ENCODE assay signal across 13 mouse cellular contexts in the genomic region with DNA sequence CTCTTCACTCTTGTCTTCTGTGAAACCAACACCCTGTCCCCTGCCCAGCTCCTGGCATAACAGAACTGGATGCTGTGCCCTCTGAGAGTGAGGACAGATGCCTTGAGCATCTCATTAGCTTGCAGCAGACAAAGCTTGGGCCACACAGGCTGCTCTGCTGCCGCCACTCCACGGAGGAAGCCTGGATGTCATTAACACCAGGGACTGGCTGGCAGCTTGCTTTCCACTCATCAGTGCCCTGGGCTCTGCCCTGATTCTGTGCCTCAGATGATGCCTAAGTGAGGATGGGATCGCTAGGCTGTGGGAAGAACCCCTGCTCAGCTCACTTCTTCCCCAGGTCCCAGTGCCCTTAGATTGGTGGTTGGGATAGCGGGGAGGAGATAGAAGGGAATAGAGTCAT. TPM values are rescaled to one million over a fixed set of nuclear protein-coding genes. Genes with fewer than 3 reads are reported as not detected.
DNase-seq lines count a peak whose midpoint lies in the region; ATAC-seq and TF ChIP-seq lines count a peak whose summit lies in the region.
"Had no signal": no experiment of that assay in that cellular context is flagged by ENCODE, and none has a peak within 500 bp of the region (broad histone marks: within the 10 kb centered on the region; RNA-seq: fewer than 3 reads in every experiment).

No protein-coding gene starts in this region.

- TF ChIP-seq CTCF in brain, embryonic 14.5 days (IDR thresholded peaks at IDR 0.05; ENCODE audit: borderline replicate concordance, extremely low read depth, insufficient read depth, insufficient read length) = no peak

- intact Hi-C loops in left cerebral cortex, postnatal 4 days (cut with DNase I) = no loop called here
- intact Hi-C loops in left cerebral cortex, postnatal 14 days (cut with DNase I) = no loop called here

- no peak for TF ChIP-seq POLR2A in brain, embryonic 14.5 days (IDR thresholded peaks at IDR 0.05; ENCODE audit: borderline replicate concordance, extremely low read depth, insufficient read depth, insufficient read length, poor library complexity, severe bottlenecking)

- ATAC-seq in frontal cortex, adult (ENCODE audit: low TSS enrichment) = peak; percentile 34; the same call in 1 of the 2 replicates

- peak; percentile 21 for DNase-seq in cerebellum, adult 9-11 months
- no peak for DNase-seq in cerebellum, adult 9-10 months
- no peak for DNase-seq in frontal cortex, adult 2 months (ENCODE audit: extremely low spot score in 1 of 2, low spot score in 1 of 2)
- peak; percentile 33 for DNase-seq in left cerebral cortex, postnatal 4 days
- no peak for DNase-seq in left cerebral cortex, postnatal 14 days (ENCODE audit: low spot score in 2 of 2)
- DNase-seq in brain, embryonic 14.5 days (ENCODE audit: low read depth) = peak; percentile 62
- DNase-seq in gastrocnemius, adult 8-10 months (ENCODE audit: low spot score in 2 of 2) = no peak
- DNase-seq: heart, postnatal 10 days; kidney, adult 11 months; lung, embryonic 14.5 days; right cerebral cortex, adult 18-20 months; thymus, adult 2 months had no signal

RNA-seq across cellular contexts. Expression of a gene that starts 33.1 kb away (rescaled TPM):
- 2.5 and 3.0 TPM in 2 replicates for polyA plus RNA-seq in frontal cortex, adult 2 months (2012; rRNA removed)
- 1 to 10 TPM; 2.3 to 3.0 TPM for total RNA-seq in left cerebral cortex, postnatal 4 days (2021)
- total RNA-seq in left cerebral cortex, postnatal 14 days (2021) = 1 to 10 TPM; 2.7 to 3.4 TPM
- 10.1 and 20.2 TPM in 2 replicates for polyA plus RNA-seq in brain, embryonic 14.5 days (2012; rRNA removed)
- 1 to 10 TPM; 3.6 to 9.1 (median 6.4) TPM for total RNA-seq in gastrocnemius, adult 8-10 months (2022)

RNA-seq across cellular contexts. Expression of a gene that starts 39.7 kb away (rescaled TPM):
- polyA plus RNA-seq in frontal cortex, adult 2 months (2012; rRNA removed) = 62.4 and 64.8 TPM in 2 replicates
- total RNA-seq in left cerebral cortex, postnatal 4 days (2021) = 10 to 100 TPM; 61.4 to 62.1 TPM
- total RNA-seq in left cerebral cortex, postnatal 14 days (2021) = 10 to 100 TPM; 77.8 to 81.7 TPM
- 9.7 and 16.8 TPM in 2 replicates for polyA plus RNA-seq in brain, embryonic 14.5 days (2012; rRNA removed)
- total RNA-seq in gastrocnemius, adult 8-10 months (2022) = 100 to 1,000 TPM; 167 to 191 (median 183) TPM

Comparison
In these comparisons a context has a peak if more than half of its experiments do, and no peak if none do; other contexts are left out.
1. DNase-seq: peak in cerebellum, adult 9-11 months (single experiment), left cerebral cortex, postnatal 4 days (single experiment) and brain, embryonic 14.5 days (single experiment); none in cerebellum, adult 9-10 months (single experiment), frontal cortex, adult 2 months (0 of 2), left cerebral cortex, postnatal 14 days (0 of 2) and gastrocnemius, adult 8-10 months (0 of 2).